Mouse (Mus musculus): ENCODE measurements around the gene A930017K11Rik.

The A930017K11Rik gene

DNA sequence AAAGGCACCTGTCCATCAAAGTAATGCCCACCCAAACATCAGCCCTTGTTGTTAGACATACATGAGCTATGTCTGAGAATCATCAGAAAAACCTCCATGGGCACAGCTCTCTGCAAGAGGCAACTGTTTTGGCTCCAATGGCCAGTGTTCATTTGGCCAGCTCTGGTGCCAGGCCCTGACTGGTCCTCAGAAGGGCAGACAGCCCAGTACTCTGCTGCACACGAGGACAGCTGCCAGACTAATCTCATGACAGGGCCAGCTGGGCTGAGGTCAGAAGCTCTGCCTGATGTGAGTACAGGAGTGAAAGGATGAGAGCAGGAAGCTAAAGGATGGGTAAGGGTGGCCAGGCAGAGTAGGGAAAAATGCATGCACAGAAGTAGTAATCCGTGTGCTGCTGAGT, 27.0 kb downstream of the A930017K11Rik start:
- no peak for DNase-seq (ENCODE audit: low spot score in 2 of 2)

DNA sequence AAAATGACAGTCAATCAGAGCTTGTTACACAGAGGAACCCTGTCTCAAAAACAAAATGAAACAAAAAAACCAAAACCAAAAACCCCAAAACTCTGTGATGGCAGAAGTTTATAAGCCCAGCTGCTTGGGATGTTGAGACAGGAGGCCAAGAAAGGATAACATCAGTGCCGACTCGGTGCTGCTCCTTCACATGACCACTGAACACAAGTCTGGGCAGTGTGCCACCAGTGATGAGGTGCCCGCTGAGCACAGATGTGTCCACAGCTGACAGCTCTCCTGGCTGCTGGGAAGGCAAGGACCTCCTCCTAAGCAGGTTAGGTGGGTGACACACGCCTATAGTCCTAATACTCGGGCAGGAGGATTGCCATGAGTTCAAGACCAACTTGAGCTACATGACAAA, 30.2 kb downstream of the A930017K11Rik start:
- DNase-seq (ENCODE audit: low spot score in 2 of 2) = no peak

DNA sequence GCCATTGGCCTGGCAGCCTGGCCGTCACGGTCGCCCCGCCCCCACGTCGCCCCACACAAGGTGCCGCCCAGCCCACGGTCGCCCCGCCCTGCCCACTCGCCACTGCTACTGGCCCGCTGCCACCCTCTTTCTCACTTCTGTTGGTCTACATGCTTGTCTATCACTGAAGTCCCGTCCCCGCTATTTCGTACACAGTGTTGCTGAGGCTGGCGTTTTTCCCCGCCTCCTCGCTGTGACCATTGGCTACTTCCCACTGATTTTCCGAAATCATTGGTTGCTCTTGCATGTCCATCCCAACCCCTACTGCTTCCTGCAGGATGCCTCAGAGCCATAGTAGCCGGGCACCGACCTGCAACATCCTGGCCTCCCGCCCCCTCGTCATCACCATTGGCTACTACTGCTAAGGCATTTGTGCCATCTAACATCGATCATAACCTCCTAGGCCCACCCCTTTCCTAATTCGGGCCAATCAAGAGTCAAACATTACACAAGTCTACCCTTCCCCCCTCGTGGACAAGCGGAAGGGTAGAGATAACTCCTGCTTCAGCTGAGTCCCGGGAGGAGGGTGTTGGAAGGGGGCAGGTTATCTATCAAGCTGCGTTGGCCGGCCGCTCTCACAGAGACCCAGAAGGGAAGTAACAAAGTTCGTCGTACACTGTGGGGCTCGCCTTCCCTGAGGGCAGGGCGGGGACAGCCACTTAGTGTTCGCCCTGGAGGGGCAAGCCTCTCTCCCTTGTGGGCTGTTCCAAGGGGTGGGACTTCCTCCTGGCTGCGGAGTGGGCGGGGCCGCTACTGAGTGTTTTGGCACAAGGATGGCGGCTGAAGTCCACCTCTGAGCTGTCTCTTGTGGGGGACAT, 32.4 kb downstream of the A930017K11Rik start:
- peak; percentile 99 to 100 for DNase-seq (ENCODE audit: low spot score in 2 of 2)

DNA sequence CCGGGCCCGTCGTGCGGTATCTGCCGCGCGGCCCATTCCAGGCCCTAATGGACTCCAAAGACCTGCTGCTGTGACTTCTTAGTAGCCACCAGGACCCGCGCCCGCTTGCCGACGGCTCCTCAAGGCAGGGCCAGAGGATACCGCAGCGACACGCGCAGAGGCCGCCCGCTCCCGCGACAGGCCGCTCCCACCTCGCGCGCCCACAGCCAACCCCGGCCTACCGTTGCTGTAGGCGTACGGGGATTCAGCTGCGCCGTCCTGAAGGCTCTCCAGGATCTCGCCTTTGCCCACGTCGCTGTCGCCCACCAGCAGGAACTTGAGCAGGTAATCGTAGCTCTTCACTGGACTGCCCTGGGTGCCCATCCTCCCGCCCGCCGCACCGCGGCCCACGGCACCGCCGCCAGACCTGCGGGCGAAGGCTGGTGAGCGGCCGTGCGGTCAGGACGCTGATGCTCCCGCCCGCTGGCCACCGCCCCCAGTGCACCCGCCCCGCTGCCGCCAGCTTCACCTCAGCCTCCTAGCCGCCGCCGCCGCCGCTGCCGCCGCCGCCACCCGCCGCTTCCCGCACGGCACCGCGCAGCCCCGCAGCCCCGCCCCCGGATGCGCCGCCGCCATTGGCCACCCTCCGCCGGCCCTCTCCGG, 33.1 kb downstream of the A930017K11Rik start, which contains the start of gene Rab40c:
TSS of gene Rab40c (minus strand) at position 584 of the 642 bp plus-strand sequence.
- peak in 1 of 2 experiments; percentile 44 for DNase-seq (ENCODE audit: low spot score in 2 of 2)

DNA sequence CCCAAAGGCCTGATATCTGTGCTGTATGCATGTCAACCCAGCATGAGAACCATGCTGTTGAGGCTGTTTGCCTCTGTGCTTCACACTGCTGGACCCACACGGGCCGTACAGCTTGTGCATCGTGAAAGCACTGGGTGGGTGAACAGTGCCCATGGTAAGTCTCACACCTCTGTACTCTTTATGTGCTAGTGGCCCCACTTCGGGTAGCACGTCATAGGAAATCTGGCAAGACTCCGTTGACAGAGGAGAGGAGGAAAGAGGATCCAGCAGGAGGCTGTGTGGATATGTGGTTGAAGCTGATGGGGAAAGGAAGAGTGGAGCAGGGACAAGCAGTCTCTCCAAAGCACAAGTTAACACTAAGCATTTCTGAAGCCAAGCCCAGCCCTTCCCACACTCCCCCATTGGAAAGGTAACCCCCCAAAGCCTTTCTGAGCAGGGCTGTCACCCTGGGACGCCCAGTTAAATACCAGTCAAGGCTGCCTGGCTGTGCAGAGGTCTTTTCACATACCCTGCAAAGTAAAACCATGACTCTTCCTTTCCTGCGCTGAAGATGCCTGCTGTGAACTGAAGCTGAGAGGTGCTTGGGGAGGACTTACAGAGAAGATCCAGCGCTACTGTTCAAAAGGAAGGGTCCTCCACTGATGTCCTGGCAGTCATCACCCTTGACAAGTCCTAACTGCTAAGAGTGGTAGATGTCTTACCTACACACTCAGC, 34.2 kb downstream of the A930017K11Rik start:
- DNase-seq (ENCODE audit: low spot score in 2 of 2) = no peak

DNA sequence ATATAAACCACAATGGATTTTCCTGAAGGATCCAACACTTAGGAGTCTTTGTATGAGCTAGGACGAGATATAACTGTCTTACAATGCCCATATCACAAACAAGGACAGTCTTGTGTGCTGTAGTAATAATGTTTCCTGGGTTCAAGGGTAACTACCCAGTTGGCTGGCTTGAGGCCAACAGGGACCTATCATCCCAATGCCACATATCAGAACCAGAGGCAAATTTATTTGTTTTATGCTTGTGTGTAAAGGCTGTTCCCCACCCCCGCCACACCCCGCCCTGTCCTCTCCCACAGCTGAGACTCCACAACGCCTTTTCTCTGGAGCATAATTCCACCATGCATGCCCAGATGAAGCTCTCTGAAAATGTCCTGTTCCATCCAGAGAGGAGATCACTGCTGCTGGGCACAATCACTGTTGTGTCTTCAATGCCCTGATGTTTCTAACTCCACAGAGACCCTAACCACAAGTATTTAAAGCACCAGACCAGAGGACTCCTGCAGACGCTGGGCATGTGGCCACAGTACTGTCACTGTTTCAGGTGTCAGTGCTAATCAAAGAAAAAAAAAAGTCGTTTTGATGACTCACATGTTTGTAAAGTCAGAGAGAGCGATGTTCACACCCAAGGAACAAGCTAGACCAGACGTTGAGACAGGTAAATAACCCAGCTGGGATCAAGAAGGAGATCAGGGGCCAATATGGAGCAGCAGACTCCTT, 35.3 kb downstream of the A930017K11Rik start:
- DNase-seq (ENCODE audit: low spot score in 2 of 2) = peak in 1 of 2 experiments; percentile 21

DNA sequence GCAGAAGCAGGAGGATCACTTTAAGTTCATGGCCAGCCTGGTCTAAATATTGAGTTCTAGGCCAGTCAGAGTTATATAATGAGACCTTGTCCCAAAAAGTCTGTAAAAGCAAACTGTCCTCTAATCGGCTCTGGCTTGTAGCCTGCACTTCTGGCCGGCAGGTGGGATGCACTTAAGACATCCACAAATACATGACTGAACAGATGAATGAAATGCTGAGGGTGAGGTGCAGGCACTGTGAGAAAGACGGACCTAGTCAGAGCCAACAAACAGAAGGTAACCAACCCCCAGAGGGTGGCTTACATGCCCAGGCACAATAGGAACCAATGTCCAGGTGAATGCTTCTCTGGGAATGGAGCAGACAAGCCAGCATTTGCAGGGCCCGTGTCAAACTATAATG, 38.1 kb downstream of the A930017K11Rik start:
- no peak for DNase-seq (ENCODE audit: low spot score in 2 of 2)

DNA sequence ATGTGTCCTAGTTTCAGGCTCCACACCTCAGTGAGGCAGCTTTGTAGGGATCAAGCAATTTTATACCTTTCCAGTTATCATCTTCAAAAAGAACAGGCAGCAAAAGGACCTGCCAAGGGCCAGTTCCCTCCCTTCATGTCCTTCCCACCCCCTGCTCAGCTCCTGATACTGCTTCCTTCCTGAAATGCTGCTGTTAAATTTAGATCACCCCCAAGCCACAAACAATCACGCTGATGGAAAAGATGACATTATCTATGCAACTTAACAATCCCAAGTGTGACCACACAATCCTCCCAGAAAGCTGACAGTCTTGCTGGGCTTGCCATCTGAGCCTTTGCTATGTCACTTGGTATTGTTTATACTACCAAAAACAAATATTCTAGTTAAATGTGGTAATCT, 38.5 kb downstream of the A930017K11Rik start:
- DNase-seq (ENCODE audit: low spot score in 2 of 2) = no peak

DNA sequence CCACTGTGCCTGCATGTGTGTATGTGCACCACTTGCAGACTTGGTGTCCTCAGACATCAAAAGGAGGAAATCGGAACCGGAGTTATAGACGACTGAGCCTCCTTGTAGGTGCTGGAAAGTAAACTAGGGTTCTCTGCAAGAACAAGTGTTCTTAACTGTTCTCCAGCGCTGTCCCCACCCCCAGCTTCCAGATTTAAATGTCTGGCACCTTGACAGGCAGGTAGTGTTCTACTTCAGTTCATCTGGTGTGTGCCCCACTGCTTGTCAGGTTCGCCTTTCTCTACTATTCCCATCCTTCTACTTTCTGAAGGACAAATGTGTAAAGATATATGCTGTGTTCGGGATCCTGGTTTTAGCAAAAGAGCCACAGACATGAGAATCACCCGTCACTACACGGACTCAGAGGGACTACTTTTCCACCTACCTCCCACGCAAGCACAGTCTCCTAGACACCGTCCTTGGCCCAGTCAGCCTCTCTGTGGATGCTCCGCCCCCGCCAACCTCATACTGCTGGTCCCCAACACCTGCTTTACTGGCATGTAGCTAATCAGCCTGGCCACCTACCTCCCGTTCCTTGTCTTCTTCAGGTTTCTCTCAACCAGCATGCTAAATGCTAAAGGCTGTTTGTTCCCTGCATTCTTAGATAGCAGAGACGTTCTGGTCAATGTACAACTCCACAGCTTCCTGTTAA, 39.0 kb downstream of the A930017K11Rik start:
- DNase-seq (ENCODE audit: low spot score in 2 of 2) = no peak

DNA sequence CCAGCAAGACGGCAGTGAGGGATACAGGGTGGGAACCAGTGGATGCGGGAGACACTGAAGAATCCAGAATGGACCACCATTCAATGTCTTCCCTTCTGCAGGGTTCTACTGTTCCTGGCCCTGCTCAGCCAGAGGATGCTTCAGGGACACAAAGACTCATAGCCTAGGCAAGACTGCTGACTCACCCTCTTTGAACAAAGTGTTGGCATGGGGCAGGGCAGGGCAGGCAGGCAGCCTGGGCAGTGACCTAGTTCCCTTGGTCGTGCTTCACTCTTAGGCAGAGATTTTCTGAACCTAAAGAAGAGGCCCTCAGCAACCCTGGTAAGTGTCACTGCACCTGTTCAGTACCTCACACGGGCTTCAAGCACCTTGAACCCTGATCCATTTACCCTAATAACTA, 40.5 kb downstream of the A930017K11Rik start:
- peak in 1 of 2 experiments; percentile 27 for DNase-seq (ENCODE audit: low spot score in 2 of 2)

DNA sequence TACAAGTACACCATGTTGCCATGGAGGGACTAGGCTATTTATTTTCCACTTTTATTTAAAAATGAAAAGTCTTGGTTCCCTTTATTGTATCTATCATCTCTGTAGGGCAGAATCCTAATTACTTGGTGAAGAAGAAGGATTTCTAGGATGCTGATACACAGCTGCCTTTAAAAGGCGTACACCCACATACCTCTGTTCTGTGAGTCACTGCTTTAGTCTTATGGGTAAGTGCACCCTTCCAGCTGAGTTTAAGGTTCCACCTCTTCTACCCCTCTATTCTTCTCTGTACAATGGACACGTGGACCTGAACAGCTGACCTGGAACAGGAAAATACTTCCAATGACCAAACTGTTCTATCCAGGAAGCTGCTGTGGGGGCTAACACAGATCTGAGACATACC, 44.7 kb downstream of the A930017K11Rik start:
- DNase-seq (ENCODE audit: low spot score in 2 of 2) = no peak

DNA sequence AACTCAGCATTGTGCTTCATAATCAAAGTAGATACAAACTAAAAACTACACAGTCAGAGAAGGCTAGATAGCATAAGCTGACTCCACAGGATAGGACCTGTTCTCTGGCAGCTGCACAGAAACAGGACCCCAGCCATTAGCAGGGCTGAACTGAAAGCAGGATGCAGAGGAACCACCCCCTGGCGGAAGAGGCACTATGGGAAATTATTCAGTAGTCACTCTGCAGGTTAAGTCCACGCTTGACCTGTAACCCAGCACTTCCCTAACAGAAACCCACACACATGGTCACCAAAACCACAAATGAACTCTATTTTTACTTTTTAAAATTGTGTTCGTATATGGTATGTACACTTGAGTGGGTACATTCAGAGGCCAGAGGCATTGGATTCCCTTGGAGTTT, 49.3 kb downstream of the A930017K11Rik start:
- DNase-seq (ENCODE audit: low spot score in 2 of 2) = no peak

DNA sequence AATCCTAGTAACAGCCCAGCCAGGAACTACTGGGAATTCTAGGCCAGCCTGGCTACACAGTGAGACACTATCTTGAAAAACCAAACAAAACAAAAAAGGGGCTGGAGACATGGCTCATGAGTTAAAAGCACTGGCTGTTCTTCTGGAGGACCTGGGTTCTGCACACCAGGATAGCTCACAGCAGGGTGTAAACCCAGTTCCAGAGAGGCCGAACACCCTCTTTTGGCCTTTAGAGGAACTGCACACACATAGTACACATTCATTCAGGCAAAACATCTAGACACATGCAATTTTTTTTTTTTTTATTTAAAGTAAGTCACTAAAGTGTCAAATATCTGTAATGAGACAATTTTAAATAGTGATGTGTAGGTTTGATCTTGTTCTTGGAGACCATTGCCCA, 52.2 kb downstream of the A930017K11Rik start:
- DNase-seq (ENCODE audit: low spot score in 2 of 2) = no peak

Measured in urinary bladder, adult 18-20 months (tissue).